Mouse (Mus musculus) embryonic facial prominence, embryonic 10.5 days (tissue): ENCODE results near the gene Adcyap1r1. TPM values are rescaled to one million over a fixed set of nuclear protein-coding genes. Genes with fewer than 3 reads are reported as not detected.

ENCODE experiments used
- DNase-seq: peaks from one replicate; pipeline ENCODE4 v3.0.0-alpha.2; 2017; ENCODE audit warnings: low spot score
- H3K27ac ChIP-seq: fragments of 300-500 bp; sonication (generic); replicated peaks from 2 replicates; pipeline ENCODE4 v1.5.1; 2016; ENCODE audit warnings: mild to moderate bottlenecking
- H3K27me3 ChIP-seq: fragments of 300-500 bp; sonication (generic); replicated peaks from 2 replicates; pipeline ENCODE4 v1.6.1; 2016; ENCODE audit warnings: low read depth, mild to moderate bottlenecking; ENCODE audit not compliant: poor library complexity, severe bottlenecking
- H3K36me3 ChIP-seq: fragments of 300-500 bp; sonication (generic); replicated peaks from 2 replicates; pipeline ENCODE4 v1.6.1; 2016; ENCODE audit warnings: mild to moderate bottlenecking, moderate library complexity
- H3K4me1 ChIP-seq: fragments of 300-500 bp; sonication (generic); 2 replicates; pipeline ENCODE4 v1.6.1; 2016
- H3K4me3 ChIP-seq: fragments of 300-500 bp; sonication (generic); 2 replicates; pipeline ENCODE4 v1.5.1; 2016; ENCODE audit warnings: mild to moderate bottlenecking, moderate library complexity
- H3K9me3 ChIP-seq: fragments of 300-500 bp; sonication (generic); 2 replicates; pipeline ENCODE4 v1.6.1; 2016; ENCODE audit warnings: mild to moderate bottlenecking
- WGBS: fragments of 180-500 bp; shearing (Covaris S2); methylation state at CpG from one replicate; pipeline ENCODE4 v1.1.7; 2016; 5-methylcytosine and 5-hydroxymethylcytosine counted together
- polyA plus RNA-seq: library from polyadenylated mRNA; unstranded; fragments of >200 nt; fragmentation: Nextera tagmentation; extraction: Ambion mirVana; gene quantifications from 2 replicates; pipeline ENCODE4 v1.2.1, GENCODE M21; 2016

Adcyap1r1 gene
- polyA plus RNA-seq, 1 experiment from 2014 or later = 4.4 TPM

DNA sequence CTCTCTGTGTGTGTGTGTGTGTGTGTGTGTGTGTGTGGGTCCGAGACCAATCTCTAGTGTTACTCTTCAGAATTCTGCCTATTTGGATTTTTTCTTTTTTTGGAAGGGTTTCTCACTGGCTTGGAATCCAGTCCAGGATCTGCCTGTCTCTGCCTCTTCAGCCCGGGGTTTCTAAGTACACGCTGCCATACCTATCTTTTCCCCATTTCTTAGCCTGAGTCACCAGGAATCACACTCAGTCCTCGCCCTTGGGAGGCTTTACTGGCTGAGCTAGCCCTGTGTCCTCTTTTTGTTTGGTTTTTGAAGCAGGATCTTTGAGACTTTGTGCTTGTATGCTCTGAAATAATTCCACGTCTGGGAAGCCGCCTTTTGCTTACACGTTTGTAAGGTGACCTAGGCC, 31.6 kb downstream of the Adcyap1r1 start:
- no peaks in the 10 kb centered on the region for H3K9me3 ChIP-seq
- H3K27ac ChIP-seq = 0 out of 2 replicates have a peak overlapping the region, but pooled peaks have one; percentile 27
- H3K4me3 ChIP-seq = no peak overlapping the region
- H3K36me3 ChIP-seq = peaks cover 7% of the 10 kb centered on the region; the same call in 1 of the 2 replicates
- H3K27me3 ChIP-seq = no peaks in the 10 kb centered on the region
- WGBS = 87% methylated on average over 7 of the region's 7 CpGs
- no peak for DNase-seq
- H3K4me1 ChIP-seq = peaks cover 25% of the 10 kb centered on the region

DNA sequence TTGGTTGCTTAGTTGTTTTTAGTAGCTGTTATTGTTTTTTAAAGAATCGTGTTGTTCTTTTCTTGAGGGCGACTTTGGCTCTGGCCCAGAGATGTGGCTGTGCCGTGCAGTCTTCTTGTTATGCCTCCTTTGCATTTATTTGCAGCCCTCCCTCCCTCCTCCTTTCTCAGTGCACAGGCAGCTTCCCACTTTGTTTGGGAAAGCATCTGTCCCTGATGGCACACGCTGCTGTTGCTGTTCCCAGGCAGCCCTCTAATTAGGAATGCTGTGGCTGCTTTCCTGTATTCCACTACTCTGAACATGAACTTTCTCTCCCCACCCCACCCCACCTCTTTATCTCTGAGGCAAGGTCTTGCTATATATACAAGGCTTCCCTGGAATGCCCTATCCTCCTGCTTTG, 32.4 kb downstream of the Adcyap1r1 start:
- peaks cover 7% of the 10 kb centered on the region; the same call in 1 of the 2 replicates for H3K36me3 ChIP-seq
- no peaks in the 10 kb centered on the region for H3K27me3 ChIP-seq
- no peak overlapping the region for H3K4me3 ChIP-seq
- H3K4me1 ChIP-seq = peaks cover 25% of the 10 kb centered on the region
- H3K9me3 ChIP-seq = no peaks in the 10 kb centered on the region
- H3K27ac ChIP-seq = no peak overlapping the region
- no peak for DNase-seq
- 42% methylated on average over 4 of the region's 4 CpGs for WGBS

DNA sequence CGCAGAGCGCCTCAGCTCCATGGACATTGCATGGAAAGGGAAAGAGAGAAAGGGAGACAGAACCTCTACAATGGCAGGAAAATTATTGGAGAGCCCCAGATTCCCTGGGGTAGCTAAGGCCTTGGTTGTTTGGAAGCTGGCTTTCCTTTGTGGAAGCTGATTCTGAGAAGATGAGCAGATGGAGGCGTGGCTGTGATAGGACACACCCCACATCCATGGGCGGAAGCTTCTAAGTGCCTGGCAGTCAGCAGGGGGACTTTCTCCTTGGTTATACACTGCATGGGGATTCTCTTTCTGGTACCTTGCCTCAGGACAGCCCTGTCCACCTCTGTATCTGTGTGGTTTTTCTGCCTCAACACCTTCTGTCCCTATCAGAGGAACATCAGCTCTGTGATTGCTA, 33.4 kb downstream of the Adcyap1r1 start:
- Histone ChIP-seq H3K27me3 (no peaks in the 10 kb centered on the region), H3K4me1 (peaks cover 25% of the 10 kb centered on the region), H3K9me3 (no peaks in the 10 kb centered on the region), H3K36me3 (peaks cover 5% of the 10 kb centered on the region; the same call in 1 of the 2 replicates), H3K27ac (0 out of 2 replicates have a peak overlapping the region, but pooled peaks have one; percentile 24), H3K4me3 (no peak overlapping the region)
- no peak for DNase-seq
- 63% methylated on average over 4 of the region's 4 CpGs for WGBS

DNA sequence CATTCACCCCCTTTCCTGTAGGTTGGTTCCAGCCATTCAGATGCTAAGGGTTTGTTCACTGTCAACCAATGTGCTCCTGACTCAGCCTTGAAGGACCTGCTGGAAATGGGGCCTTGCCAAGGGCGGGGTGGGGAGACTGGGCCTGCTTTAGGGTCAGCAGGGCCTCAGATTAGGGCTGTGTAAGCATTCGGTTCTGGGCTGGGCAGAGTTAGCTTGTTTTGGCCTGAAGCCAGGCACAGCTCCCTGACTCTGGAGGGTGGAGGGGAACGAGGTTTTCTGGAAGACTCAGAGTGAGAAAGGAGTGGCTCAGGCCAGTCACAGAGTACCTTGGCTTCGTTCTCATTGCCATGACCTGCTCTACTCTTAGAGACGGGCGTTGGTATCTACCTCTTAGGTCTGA, 35.9 kb downstream of the Adcyap1r1 start:
- WGBS = 72% methylated on average over 6 of the region's 6 CpGs
- peaks cover 25% of the 10 kb centered on the region for H3K4me1 ChIP-seq
- H3K27ac ChIP-seq = no peak overlapping the region

DNA sequence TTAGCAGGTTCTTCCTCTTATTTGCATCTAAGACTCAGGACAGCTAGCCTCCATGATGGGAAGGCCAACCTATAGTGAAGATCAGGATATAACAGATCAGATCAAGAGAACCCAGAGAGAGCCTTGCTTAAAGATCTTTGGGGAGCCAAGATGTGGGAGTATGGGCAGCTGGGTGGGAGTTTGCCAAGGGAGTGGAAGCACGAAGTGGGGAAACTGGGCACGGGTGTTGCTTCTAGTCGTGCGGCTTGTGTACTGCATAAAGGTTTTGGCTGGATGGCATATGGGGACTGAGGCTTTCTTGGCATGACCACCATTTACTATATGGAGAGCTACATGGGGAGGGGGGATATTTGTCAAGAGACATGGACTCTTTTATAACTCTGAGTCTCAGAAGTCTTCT, 44.4 kb downstream of the Adcyap1r1 start:
- DNase-seq = no peak
- Histone ChIP-seq H3K27me3 (no peaks in the 10 kb centered on the region), H3K27ac (no peak overlapping the region), H3K9me3 (no peaks in the 10 kb centered on the region), H3K4me1 (0 out of 2 replicates have a peak, but pooled peaks cover 7% of the 10 kb centered on the region), H3K4me3 (no peak overlapping the region), H3K36me3 (peaks cover 6% of the 10 kb centered on the region)
- WGBS = 90% methylated on average over 4 of the region's 4 CpGs

More for the DNA sequence above, 35.9 kb downstream of the Adcyap1r1 start:
- no peaks in the 10 kb centered on the region for H3K27me3 ChIP-seq
- no peak for DNase-seq
- H3K36me3 ChIP-seq = peaks cover 5% of the 10 kb centered on the region; the same call in 1 of the 2 replicates
- no peaks in the 10 kb centered on the region for H3K9me3 ChIP-seq
- no peak overlapping the region for H3K4me3 ChIP-seq

DNA sequence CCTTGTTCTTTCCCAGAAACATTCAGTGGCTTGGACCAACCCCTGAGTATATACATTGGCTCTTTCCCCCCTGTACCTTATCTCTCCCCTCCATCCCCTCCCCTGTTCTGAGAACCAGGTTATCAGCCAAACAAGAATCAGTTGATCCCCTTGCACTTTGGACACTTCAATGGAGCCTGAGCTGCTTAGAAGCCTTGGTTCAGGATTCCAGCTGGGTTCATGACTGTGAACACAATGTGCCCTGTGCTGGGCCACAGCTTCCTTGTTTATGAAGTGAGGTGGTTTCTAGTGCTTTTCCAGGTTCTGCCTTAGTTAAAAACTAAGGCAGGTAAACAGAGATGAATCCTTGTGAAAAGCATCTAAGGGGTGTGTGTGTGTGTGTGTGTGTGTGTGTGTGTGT, 47.0 kb downstream of the Adcyap1r1 start:
- H3K4me1 ChIP-seq = 0 out of 2 replicates have a peak, but pooled peaks cover 7% of the 10 kb centered on the region
- no peak overlapping the region for H3K4me3 ChIP-seq
- H3K9me3 ChIP-seq = no peaks in the 10 kb centered on the region
- H3K27ac ChIP-seq = no peak overlapping the region
- no peak for DNase-seq
- no peaks in the 10 kb centered on the region for H3K27me3 ChIP-seq
- peaks cover 6% of the 10 kb centered on the region for H3K36me3 ChIP-seq

DNA sequence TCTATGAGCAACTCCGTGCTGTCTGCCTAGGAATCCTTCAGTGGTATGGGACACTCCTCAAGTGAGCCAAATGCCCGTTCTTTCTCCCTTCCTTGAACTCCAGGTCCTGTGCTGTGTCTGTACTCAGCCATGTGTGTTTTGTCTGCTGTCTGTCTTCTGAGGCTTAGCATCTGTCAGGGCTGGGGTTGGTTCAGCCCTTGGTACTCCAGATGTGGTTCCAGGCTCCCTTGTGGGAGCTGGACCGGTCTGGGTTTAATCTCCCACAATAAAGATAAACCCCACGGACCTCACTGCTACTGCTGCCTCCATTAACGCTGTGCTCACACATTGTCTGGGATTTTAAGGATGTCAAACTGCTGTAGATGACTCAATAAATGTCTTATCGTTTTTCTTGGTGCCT, 49.3 kb downstream of the Adcyap1r1 start:
- no peaks in the 10 kb centered on the region for H3K9me3 ChIP-seq
- no peak overlapping the region for H3K27ac ChIP-seq
- no peak for DNase-seq
- no peaks in the 10 kb centered on the region for H3K4me1 ChIP-seq
- 80% methylated on average over 6 of the region's 6 CpGs for WGBS
- H3K4me3 ChIP-seq = no peak overlapping the region
- peaks cover 6% of the 10 kb centered on the region for H3K36me3 ChIP-seq
- no peaks in the 10 kb centered on the region for H3K27me3 ChIP-seq

DNA sequence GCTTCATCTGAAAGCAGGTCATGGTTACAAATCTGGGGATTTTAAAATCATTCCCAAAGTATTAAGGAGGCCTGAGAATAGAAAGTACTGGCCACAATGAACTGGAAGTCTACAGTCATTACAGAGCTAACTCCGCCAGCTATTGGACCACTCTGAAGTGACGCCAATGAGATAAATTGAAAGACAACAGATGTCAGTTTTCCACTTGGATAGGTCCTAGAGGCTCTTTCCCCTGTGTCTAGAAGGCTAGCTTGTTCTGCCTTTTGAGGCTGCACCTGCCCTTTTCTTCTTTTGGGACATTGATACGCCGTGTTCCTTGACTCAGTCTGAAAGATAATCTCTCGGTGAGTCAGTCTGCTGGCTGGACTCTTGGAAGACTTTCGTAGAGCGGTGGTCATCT, 50.5 kb downstream of the Adcyap1r1 start:
- DNase-seq = no peak
- 92% methylated on average over 7 of the region's 7 CpGs for WGBS
- no peaks in the 10 kb centered on the region for H3K27me3 ChIP-seq
- peaks cover under 1% of the 10 kb centered on the region; the same call in 1 of the 2 replicates for H3K36me3 ChIP-seq
- H3K9me3 ChIP-seq = no peaks in the 10 kb centered on the region
- no peaks in the 10 kb centered on the region for H3K4me1 ChIP-seq
- H3K4me3 ChIP-seq = no peak overlapping the region
- H3K27ac ChIP-seq = no peak overlapping the region

DNA sequence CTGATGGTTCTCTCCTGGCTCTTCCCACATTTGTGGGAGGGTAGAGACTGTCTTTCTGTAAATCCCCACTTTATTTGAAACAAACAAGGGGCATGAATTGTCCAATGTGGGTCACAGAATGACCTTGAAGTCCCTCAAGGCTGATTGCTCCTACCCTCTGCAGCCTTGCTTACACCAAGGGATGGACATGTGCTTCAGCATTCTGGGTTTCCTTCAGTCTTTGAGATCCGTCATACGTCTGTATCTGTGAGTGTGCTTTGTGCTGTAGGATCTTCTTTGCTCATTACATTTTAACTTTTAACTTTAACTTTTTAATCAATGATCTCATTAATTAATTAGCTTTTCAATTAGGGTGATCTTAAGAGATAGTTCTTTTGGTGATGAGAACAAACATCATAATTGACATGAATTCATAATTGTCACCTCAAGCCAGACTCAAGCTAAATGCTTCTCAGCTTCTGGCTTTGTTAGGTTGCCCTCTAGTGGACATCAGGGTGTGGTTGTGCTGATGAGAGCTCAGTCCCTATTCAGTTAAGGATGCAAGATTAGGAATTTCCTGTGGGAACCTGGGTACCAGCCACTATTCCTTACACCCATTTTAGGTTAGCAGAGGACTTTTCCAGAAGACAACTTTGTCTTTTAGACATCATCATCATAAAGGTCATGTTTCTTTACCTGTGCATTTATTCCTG, 53.2 kb downstream of the Adcyap1r1 start:
- 95% methylated on average over 2 of the region's 2 CpGs for WGBS
- H3K9me3 ChIP-seq = no peaks in the 10 kb centered on the region
- DNase-seq = peak; percentile 42

DNA sequence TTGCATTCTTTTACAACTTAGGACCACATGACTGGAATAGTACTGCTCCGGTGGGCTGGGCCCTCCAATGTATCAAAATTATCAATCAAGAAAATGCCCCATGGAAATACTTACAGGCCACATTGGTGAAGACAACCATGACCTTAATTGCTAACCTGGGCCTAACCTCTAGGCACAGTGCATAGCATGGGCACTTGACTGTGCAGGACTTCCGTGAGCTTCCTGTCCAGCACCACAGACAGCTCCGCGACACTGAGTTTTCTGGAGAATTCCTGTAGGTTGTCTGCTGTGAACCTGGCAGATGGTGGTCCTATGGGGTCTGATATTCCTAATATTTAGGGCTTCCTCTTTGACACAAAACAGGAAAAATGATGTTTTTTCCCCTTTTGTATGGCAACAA, 54.7 kb downstream of the Adcyap1r1 start:
- 80% methylated on average over 4 of the region's 4 CpGs for WGBS
- Histone ChIP-seq H3K36me3 (no peaks in the 10 kb centered on the region), H3K4me1 (peaks cover 3% of the 10 kb centered on the region; the same call in 1 of the 2 replicates), H3K9me3 (no peaks in the 10 kb centered on the region), H3K27ac (no peak overlapping the region), H3K4me3 (no peak overlapping the region), H3K27me3 (no peaks in the 10 kb centered on the region)
- DNase-seq = peak; percentile 28

More for the DNA sequence above, 53.2 kb downstream of the Adcyap1r1 start:
- Histone ChIP-seq H3K4me3 (no peak overlapping the region), H3K4me1 (no peaks in the 10 kb centered on the region), H3K27me3 (no peaks in the 10 kb centered on the region), H3K27ac (no peak overlapping the region), H3K36me3 (no peaks in the 10 kb centered on the region)

DNA sequence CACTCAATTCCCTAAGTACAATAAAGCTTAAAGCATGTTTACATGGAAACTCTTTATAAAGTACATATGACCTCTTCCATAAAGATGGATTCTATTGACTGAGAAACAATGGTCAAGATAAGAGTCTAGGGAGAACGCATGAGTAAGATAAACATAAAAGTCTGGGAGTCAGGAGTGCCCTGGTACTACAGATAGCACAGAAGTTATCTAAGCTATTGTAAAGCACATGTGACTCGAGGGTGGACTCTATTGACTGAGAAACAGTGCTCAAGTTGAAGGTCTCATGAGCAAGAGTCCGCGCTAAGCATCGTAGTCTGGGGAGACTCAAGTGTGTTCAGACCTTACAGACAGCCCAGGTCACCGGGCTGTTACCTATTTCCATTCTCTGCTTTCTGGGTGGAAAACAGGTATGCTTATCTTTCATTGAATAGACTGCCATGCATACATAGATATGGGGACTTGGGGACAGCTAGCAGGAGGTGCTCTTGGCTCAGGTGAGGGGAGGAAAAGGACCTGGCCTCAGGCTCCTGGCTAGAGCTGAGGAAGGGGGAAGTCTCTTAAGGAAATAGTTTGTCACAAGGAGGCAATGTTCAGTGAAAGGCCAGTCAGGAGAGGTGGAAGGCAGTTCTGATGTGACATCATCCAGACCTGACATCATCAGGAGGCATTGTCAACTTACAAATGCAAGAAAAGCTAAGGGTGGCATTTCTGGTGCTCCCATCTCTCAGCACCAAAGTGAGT, 57.5 kb downstream of the Adcyap1r1 start:
- H3K4me3 ChIP-seq = no peak overlapping the region
- no peak for DNase-seq
- peaks cover 5% of the 10 kb centered on the region; the same call in 1 of the 2 replicates for H3K4me1 ChIP-seq
- H3K9me3 ChIP-seq = no peaks in the 10 kb centered on the region
- no peaks in the 10 kb centered on the region for H3K36me3 ChIP-seq
- H3K27ac ChIP-seq = no peak overlapping the region
- no peaks in the 10 kb centered on the region for H3K27me3 ChIP-seq
- 88% methylated on average over 6 of the region's 6 CpGs for WGBS

DNA sequence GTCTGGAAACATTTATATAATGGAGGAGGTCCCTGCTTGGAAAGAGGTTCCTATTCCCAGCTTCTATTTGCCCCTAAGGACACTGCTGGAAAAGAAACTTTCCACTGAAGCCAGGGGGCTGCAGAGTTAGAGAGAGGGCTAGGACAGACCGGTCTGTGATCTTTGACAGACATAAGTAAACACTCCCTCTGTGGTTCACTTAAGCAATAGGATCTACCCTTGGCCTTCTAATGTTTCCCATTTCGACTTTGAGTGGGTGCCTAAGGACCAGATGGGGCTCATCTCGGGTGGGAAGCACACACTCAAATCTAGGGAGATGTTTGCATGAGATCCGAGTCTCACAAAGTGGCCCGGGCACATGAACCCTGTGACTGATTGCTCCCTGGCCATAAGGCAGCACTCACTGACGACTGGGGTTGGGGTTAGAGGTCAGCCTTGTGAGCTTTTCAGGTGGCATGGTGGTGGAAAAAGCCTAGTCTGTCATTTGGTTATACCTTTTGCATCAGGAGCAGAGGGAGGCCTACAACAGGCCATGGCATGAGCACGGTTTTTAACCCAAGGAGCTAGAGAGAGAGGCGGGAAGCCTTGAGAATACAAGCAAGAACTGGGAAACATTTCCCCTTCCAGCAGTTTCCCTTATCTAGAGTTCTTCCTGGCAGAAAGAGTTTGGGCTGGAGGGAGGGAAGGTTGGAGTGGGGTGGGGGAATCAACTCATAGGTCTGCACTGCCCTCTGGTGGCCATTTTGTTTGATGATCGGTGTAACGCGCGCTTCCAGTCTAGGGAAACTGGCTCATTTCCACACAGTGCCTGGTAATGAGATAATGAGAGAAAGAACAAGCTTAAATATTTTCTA, 59.7 kb downstream of the Adcyap1r1 start:
- H3K27me3 ChIP-seq = no peaks in the 10 kb centered on the region
- H3K36me3 ChIP-seq = no peaks in the 10 kb centered on the region
- no peaks in the 10 kb centered on the region for H3K9me3 ChIP-seq
- 34% methylated on average over 12 of the region's 12 CpGs for WGBS
- no peak overlapping the region for H3K27ac ChIP-seq
- peaks cover 5% of the 10 kb centered on the region; the same call in 1 of the 2 replicates for H3K4me1 ChIP-seq
- H3K4me3 ChIP-seq = no peak overlapping the region
- peak; percentile 79 for DNase-seq
